Mouse (Mus musculus): ENCODE results near the gene Hsph1.
A peak's percentile ranks its signal among the peaks of the same experiment; 100 is the strongest.

GRCm38 (mm10) chr5:149642366-149642765 lies 6.2 kb upstream of the Hsph1 start:
- TF ChIP-seq CTCF (IDR thresholded peaks at IDR 0.05; ENCODE audit: low read depth) (peak; percentile 74), EP300 (optimal IDR thresholded peaks at IDR 0.05) (no peak)

All from stomach, postnatal 0 days (tissue).